Mouse (Mus musculus) hindbrain, embryonic 13.5 days (tissue): Measurements from ENCODE around the gene Treml1. TPM values are rescaled to one million over a fixed set of nuclear protein-coding genes. Genes with fewer than 3 reads are reported as not detected.
"Not testable (repeated sequence)": the region's sequence is repeated elsewhere in the genome, so short reads cannot be mapped to it uniquely, and the experiment has no call there.

ENCODE experiments used
- ATAC-seq: fragments of 200-750 bp; cut with Nextera tagmentation; 2 replicates; pipeline ENCODE4 v1.8.0; 2017; ENCODE audit warnings: moderate TSS enrichment; ENCODE audit not compliant: low FRiP score
- H3K27ac ChIP-seq: fragments of 300-500 bp; sonication (generic); 2 replicates; pipeline ENCODE4 v1.5.1; 2015; ENCODE audit warnings: inconsistent platforms, mild to moderate bottlenecking, moderate library complexity
- H3K27me3 ChIP-seq: fragments of 300-500 bp; sonication (generic); 2 replicates; pipeline ENCODE4 v1.6.1; 2015; ENCODE audit warnings: mild to moderate bottlenecking, inconsistent platforms
- H3K36me3 ChIP-seq: fragments of 300-500 bp; sonication (generic); 2 replicates; pipeline ENCODE4 v1.6.1; 2015; ENCODE audit warnings: mild to moderate bottlenecking, inconsistent platforms
- H3K4me1 ChIP-seq: fragments of 300-500 bp; sonication (generic); replicated peaks from 2 replicates; pipeline ENCODE4 v1.6.1; 2015; ENCODE audit warnings: inconsistent platforms
- H3K4me2 ChIP-seq: fragments of 300-500 bp; sonication (generic); 2 replicates; pipeline ENCODE4 v1.6.1; 2015; ENCODE audit warnings: inconsistent platforms, mild to moderate bottlenecking, moderate library complexity
- H3K4me3 ChIP-seq: fragments of 300-500 bp; sonication (generic); 2 replicates; pipeline ENCODE4 v1.5.1; 2015; ENCODE audit warnings: mild to moderate bottlenecking, inconsistent platforms
- H3K9ac ChIP-seq: fragments of 300-500 bp; sonication (generic); 2 replicates; pipeline ENCODE4 v1.6.1; 2015; ENCODE audit warnings: mild to moderate bottlenecking, inconsistent platforms
- H3K9me3 ChIP-seq: fragments of 300-500 bp; sonication (generic); 2 replicates; pipeline ENCODE4 v1.6.1; 2016; ENCODE audit warnings: inconsistent platforms
- WGBS: fragments of 180-500 bp; shearing (Covaris S2); methylation state at CpG from one replicate; pipeline ENCODE4 v1.1.7; 2015; 5-methylcytosine and 5-hydroxymethylcytosine counted together
- polyA plus RNA-seq: library from polyadenylated mRNA; unstranded; fragments of >200 nt; fragmentation: Nextera tagmentation; extraction: Ambion mirVana; gene quantifications from 2 replicates; pipeline ENCODE4 v1.2.1, GENCODE M21; 2015

Treml1 gene
- polyA plus RNA-seq, 1 experiment from 2014 or later = 1.00 TPM

GRCm38 (mm10) chr17:48340267-48340666 lies 19.4 kb upstream of the Treml1 start:
- 92% methylated on average over 1 of the region's 1 CpGs for WGBS
- Histone ChIP-seq H3K27ac (no peak overlapping the region), H3K9ac (no peak overlapping the region), H3K9me3 (no peaks in the 10 kb centered on the region), H3K4me1 (no peaks in the 10 kb centered on the region), H3K4me3 (no peak overlapping the region), H3K4me2 (no peak overlapping the region), H3K36me3 (no peaks in the 10 kb centered on the region), H3K27me3 (no peaks in the 10 kb centered on the region)
- ATAC-seq = no peak

- 85% methylated on average over 3 of the region's 3 CpGs for WGBS
- no peak for ATAC-seq
These were observed 17.8 kb upstream of the Treml1 start for GRCm38 (mm10) chr17:48341947-48342346.

GRCm38 (mm10) chr17:48343065-48343464 lies 16.7 kb upstream of the Treml1 start:
- WGBS = 92% methylated on average over 2 of the region's 2 CpGs
- ATAC-seq = no peak
- no peaks in the 10 kb centered on the region for H3K27me3 ChIP-seq
- no peak overlapping the region for H3K4me2 ChIP-seq
- H3K9me3 ChIP-seq = no peaks in the 10 kb centered on the region
- no peak overlapping the region for H3K9ac ChIP-seq
- no peaks in the 10 kb centered on the region for H3K36me3 ChIP-seq
- no peak overlapping the region for H3K27ac ChIP-seq
- no peaks in the 10 kb centered on the region for H3K4me1 ChIP-seq
- no peak overlapping the region for H3K4me3 ChIP-seq

More at GRCm38 (mm10) chr17:48341947-48342346, 17.8 kb upstream of the Treml1 start:
- H3K9ac ChIP-seq = no peak overlapping the region
- H3K27ac ChIP-seq = no peak overlapping the region
- no peaks in the 10 kb centered on the region for H3K4me1 ChIP-seq
- no peak overlapping the region for H3K4me2 ChIP-seq
- no peaks in the 10 kb centered on the region for H3K9me3 ChIP-seq
- no peaks in the 10 kb centered on the region for H3K36me3 ChIP-seq
- H3K4me3 ChIP-seq = no peak overlapping the region
- H3K27me3 ChIP-seq = no peaks in the 10 kb centered on the region

GRCm38 (mm10) chr17:48345824-48346223 lies 13.9 kb upstream of the Treml1 start:
- H3K27me3 ChIP-seq = no peaks in the 10 kb centered on the region
- no peak overlapping the region for H3K4me3 ChIP-seq
- 84% methylated on average over 4 of the region's 4 CpGs for WGBS
- no peak overlapping the region for H3K9ac ChIP-seq
- H3K4me2 ChIP-seq = no peak overlapping the region
- H3K36me3 ChIP-seq = no peaks in the 10 kb centered on the region
- H3K4me1 ChIP-seq = no peaks in the 10 kb centered on the region
- H3K27ac ChIP-seq = no peak overlapping the region
- no peaks in the 10 kb centered on the region for H3K9me3 ChIP-seq
- ATAC-seq = no peak

GRCm38 (mm10) chr17:48346231-48346630 lies 13.5 kb upstream of the Treml1 start, which contains the start of gene Trem2:
Gene Trem2 (plus strand): TSS chr17:48346401.
- H3K4me3 ChIP-seq = no peak within 1 kb of the TSS
- WGBS = 80% methylated on average over 5 of the region's 5 CpGs
- no peaks in the 10 kb centered on the region for H3K36me3 ChIP-seq
- H3K4me2 ChIP-seq = no peak within 1 kb of the TSS
- no peak within 1 kb of the TSS for H3K9ac ChIP-seq
- no peaks in the 10 kb centered on the region for H3K27me3 ChIP-seq
- no peak for ATAC-seq
- H3K9me3 ChIP-seq = no peaks in the 10 kb centered on the region
- no peak within 1 kb of the TSS for H3K27ac ChIP-seq
- H3K4me1 ChIP-seq = no peaks in the 10 kb centered on the region

GRCm38 (mm10) chr17:48346834-48347233 lies 12.9 kb upstream of the Treml1 start:
- no peak overlapping the region for H3K27ac ChIP-seq
- no peaks in the 10 kb centered on the region for H3K27me3 ChIP-seq
- no peak for ATAC-seq
- no peaks in the 10 kb centered on the region for H3K36me3 ChIP-seq
- no peaks in the 10 kb centered on the region for H3K4me1 ChIP-seq
- WGBS = 80% methylated on average over 4 of the region's 4 CpGs
- no peak overlapping the region for H3K4me3 ChIP-seq
- H3K4me2 ChIP-seq = no peak overlapping the region
- no peak overlapping the region for H3K9ac ChIP-seq
- H3K9me3 ChIP-seq = no peaks in the 10 kb centered on the region

- no peaks in the 10 kb centered on the region for H3K4me1 ChIP-seq
- ATAC-seq = no peak
- H3K36me3 ChIP-seq = no peaks in the 10 kb centered on the region
- 76% methylated on average over 2 of the region's 2 CpGs for WGBS
- no peaks in the 10 kb centered on the region for H3K9me3 ChIP-seq
- no peak overlapping the region for H3K27ac ChIP-seq
- H3K4me3 ChIP-seq = no peak overlapping the region
- H3K4me2 ChIP-seq = no peak overlapping the region
- H3K27me3 ChIP-seq = no peaks in the 10 kb centered on the region
- no peak overlapping the region for H3K9ac ChIP-seq
These were observed 12.4 kb upstream of the Treml1 start for GRCm38 (mm10) chr17:48347287-48347686.

- no peaks in the 10 kb centered on the region for H3K4me1 ChIP-seq
- H3K9me3 ChIP-seq = no peaks in the 10 kb centered on the region
- no peaks in the 10 kb centered on the region for H3K36me3 ChIP-seq
- 77% methylated on average over 5 of the region's 5 CpGs for WGBS
- no peak for ATAC-seq
- no peaks in the 10 kb centered on the region for H3K27me3 ChIP-seq
- no peak overlapping the region for H3K27ac ChIP-seq
- H3K9ac ChIP-seq = no peak overlapping the region
- H3K4me3 ChIP-seq = no peak overlapping the region
- H3K4me2 ChIP-seq = no peak overlapping the region
These were observed 9.0 kb upstream of the Treml1 start for GRCm38 (mm10) chr17:48350681-48351193.

- not testable (repeated sequence) for H3K36me3 ChIP-seq, H3K4me2 ChIP-seq, H3K27me3 ChIP-seq, H3K9ac ChIP-seq, H3K9me3 ChIP-seq, ATAC-seq, H3K4me1 ChIP-seq, H3K4me3 ChIP-seq, H3K27ac ChIP-seq
- 65% methylated on average over 7 of the region's 7 CpGs for WGBS
These were observed 6.7 kb upstream of the Treml1 start for GRCm38 (mm10) chr17:48352976-48353375.

- 95% methylated on average over 3 of the region's 3 CpGs for WGBS
- no peak overlapping the region for H3K27ac ChIP-seq
- H3K36me3 ChIP-seq = no peaks in the 10 kb centered on the region
- H3K4me2 ChIP-seq = no peak overlapping the region
- no peaks in the 10 kb centered on the region for H3K4me1 ChIP-seq
- H3K27me3 ChIP-seq = no peaks in the 10 kb centered on the region
- H3K4me3 ChIP-seq = no peak overlapping the region
- ATAC-seq = no peak
- H3K9me3 ChIP-seq = no peaks in the 10 kb centered on the region
- H3K9ac ChIP-seq = no peak overlapping the region
These were observed 3.9 kb upstream of the Treml1 start for GRCm38 (mm10) chr17:48355822-48356221.

GRCm38 (mm10) chr17:48357892-48358291 lies 1.8 kb upstream of the Treml1 start:
- H3K4me3 ChIP-seq = no peak overlapping the region
- ATAC-seq = no peak
- WGBS = 33% methylated on average over 2 of the region's 2 CpGs

GRCm38 (mm10) chr17:48360462-48360861 lies 746 bp downstream of the Treml1 start:
- Histone ChIP-seq H3K9me3 (no peaks in the 10 kb centered on the region), H3K4me1 (no peaks in the 10 kb centered on the region), H3K36me3 (no peaks in the 10 kb centered on the region), H3K4me3 (no peak overlapping the region), H3K27me3 (no peaks in the 10 kb centered on the region), H3K4me2 (no peak overlapping the region), H3K9ac (no peak overlapping the region), H3K27ac (no peak overlapping the region)
- 91% methylated on average over 4 of the region's 4 CpGs for WGBS
- no peak for ATAC-seq

More at GRCm38 (mm10) chr17:48357892-48358291, 1.8 kb upstream of the Treml1 start:
- Histone ChIP-seq H3K9me3 (no peaks in the 10 kb centered on the region), H3K36me3 (no peaks in the 10 kb centered on the region), H3K27ac (no peak overlapping the region), H3K4me2 (no peak overlapping the region), H3K27me3 (no peaks in the 10 kb centered on the region), H3K4me1 (no peaks in the 10 kb centered on the region), H3K9ac (no peak overlapping the region)

GRCm38 (mm10) chr17:48362346-48362745 lies 2.6 kb downstream of the Treml1 start:
- Histone ChIP-seq H3K4me2 (no peak overlapping the region), H3K27ac (no peak overlapping the region), H3K9me3 (no peaks in the 10 kb centered on the region), H3K4me1 (no peaks in the 10 kb centered on the region), H3K36me3 (no peaks in the 10 kb centered on the region), H3K9ac (no peak overlapping the region), H3K27me3 (no peaks in the 10 kb centered on the region), H3K4me3 (no peak overlapping the region)
- 76% methylated on average over 3 of the region's 3 CpGs for WGBS
- no peak for ATAC-seq
